Mouse (Mus musculus) urinary bladder, postnatal 10 days (tissue): Measurements from ENCODE around the gene Gm379.

ENCODE experiments used
- DNase-seq: peaks from one replicate; pipeline ENCODE4 v3.0.0; 2022; ENCODE audit warnings: low spot score

The Gm379 gene

DNA sequence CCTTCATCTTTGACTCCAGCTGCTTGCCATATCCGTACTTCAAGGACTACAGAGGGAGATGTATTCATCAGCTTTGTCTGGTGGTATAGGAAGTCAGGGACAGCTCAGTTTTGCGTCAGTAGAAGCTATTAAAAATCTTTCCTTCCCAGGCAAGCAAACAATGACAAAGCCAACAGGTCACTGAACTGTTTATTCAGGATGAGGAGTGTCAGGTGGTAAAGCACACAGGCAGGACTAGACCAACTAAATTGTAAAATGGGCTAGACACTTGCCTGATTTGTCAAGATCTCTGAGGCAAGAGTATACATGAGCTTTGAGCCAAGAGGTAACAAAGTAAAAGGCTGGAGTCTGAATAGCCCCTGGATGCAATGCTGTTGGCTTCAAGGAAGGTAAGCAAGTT, at the start of gene Gm379:
Gene Gm379, minus strand, starts transcription at position 7 of the 400 bp plus-strand sequence.
- no peak for DNase-seq

DNA sequence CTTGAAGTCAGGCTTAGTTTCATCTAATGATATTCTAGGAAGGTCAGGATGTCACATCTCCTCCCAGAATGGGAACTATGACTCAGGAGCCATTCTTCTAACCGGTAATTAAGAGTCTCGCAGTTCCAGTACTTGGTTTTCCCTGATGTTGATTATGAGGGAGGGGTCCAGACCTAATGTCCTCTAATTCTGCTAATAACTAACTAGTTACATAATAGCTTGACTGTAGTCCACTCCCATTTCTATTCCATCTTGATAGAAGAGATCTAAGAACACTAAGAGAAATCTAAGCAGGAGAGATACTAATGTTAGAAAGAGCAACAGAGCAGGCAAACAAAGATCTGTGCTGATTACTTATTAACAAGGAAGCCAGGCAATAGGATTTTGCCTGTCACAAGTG, 39.6 kb upstream of the Gm379 start:
- no peak for DNase-seq

DNA sequence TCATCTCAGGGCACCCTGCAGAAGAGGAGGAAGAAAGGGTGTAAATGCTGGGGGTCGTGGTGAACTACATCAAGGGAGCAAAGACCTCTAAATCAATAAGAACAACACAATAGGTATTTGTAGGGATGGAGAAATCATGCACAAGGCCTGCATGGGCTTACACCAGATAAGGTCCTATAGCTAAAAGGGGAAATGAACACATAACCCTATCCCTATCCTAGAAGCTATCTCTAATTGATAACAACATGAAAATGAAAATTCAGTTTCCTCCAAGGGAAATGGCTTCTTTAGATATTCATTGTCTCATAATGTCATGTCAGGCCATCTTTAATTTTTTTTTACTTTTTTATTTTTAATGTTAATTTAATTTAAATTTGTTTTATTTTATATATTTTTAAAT, 4.2 kb upstream of the Gm379 start:
- no peak for DNase-seq

DNA sequence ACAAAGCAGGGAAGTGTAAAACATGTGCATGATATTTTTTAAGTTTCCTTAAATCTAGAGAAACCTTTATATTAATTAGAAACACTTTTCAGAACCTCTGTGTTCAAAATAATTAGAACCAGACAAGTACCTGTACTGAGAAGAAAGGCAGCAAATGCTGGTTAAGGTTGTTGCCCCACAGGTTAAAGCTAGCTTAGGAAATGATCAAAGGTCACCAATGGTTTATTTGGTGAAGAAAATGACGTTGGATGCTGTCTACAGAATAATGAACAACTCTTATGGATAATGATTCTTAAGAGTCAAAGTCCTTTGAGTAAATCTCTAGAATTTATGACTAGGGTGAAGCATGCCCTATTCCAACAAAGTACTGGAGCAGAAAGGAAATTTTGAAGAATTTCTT, 42.7 kb downstream of the Gm379 start:
- DNase-seq = no peak

DNA sequence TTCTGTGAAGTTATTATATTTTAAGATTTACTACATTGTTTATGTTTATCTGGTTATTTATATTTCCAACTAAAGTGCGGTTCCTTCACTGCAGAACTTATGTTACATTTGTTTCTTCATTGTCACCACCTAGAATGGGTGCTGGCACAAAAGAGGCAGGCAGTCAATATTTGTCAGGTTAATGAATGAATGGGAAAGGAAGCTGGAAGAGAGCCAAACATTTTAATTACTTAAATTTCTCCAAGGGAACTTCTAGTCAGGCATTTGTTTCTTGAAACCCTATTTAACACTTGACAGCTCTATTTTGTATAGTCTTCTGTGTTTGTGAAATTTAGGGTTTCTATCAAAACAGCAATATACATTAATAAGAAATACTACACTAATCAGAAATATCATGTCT, 43.8 kb downstream of the Gm379 start:
- DNase-seq = no peak
